Mouse (Mus musculus) cerebellum, adult (tissue): Measurements from ENCODE around the gene Fgfr2.

Source experiments
- ATAC-seq: cut with Nextera tagmentation; 2 replicates; pipeline ENCODE4 v1.9.2; 2017; ENCODE audit warnings: mild to moderate bottlenecking, moderate library complexity, mixed read lengths; ENCODE audit not compliant: insufficient number of reproducible peaks, low FRiP score, low TSS enrichment

Gene Fgfr2

DNA sequence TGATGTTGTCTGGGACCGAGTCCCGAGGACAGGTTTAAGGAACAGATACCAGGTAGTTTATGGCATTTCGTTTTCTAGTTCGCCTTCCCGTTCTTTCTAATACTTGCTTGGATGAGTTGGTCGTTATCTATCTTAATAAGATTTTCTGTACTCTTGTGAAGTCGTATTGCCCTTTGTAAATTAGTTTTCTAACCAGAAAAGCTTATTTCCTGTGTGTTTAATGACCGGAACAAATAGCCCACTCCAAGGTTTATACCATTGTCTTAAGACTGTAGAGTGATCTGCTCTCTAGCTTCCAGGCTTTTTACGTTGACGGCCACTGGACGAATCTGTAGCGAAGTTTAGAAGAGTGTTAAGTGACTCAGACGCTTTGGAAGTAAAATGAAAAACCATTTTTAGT lies 2256.5 kb downstream of the Fgfr2 start:
- ATAC-seq, result no peak

DNA sequence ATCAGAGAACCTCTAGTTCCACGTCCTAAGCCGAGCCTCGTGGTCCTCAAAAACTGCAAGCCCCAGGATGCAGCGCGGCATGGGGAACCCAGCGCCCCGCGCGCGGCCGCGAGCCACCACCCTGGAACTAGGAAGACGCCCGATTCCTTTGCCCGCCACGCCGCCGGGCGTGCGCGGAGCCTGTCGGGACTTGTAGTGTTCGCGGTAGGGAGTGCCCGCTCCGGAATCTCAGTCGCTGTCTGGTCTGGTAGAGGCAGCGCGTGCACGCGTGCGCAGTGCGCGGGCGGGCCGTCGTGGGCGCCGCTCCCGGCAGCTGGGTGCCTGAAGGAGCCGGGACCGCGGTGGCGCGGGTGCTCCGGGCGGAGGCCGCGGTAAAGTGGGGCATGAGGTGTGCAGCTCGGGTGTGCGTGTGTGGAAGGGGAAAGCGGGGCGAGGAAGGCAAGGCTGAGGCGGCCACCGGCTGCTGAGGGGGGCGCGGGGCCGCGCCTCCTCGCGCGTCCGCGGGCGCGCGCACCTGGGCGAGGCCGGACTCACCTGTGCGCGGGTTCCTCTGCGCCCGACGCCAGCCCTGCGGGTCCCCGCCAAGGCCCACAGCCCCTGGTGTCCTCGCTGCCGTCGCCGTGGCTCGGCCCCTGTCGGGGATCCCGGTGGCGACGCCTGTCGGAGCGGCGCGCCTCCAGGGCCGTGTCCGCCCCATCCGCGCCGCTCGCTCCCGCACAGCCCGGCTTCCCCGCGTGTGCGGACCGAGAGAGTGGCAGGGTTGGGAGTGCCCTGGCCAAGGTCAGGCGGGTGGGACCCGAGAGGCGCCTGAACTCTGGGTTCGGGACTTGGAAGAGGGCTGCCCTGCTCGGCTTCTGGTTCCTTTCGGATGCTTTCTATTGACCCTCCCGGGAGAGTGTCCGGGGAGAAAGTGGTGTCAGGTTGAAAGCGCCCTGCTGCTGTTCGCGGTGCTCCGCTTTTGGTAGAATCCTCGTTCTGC lies 2257.2 kb downstream of the Fgfr2 start, which contains the start of gene Plekha1:
Gene Plekha1 (plus strand): TSS at position 144 of the 979 bp plus-strand sequence.
- ATAC-seq, result peak; percentile 99

DNA sequence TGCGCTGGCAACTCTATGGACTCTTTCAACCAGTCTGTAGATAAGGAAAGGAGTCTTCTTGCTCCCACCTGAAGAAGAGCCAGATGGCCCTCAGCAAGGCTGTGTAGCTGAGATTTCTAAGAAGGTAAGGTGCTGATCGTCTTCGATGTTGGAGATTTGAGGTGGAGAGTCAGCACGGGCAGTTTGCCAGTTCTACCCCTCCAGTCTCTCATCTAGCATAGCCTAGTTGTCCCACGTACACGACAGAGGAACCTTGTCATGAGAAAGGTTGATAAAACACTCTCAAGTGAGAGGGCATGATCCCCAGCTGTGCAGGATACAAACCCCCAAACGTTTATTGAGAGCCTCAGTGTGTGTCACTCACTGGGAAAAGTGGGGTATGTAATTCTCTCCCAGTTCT lies 2258.4 kb downstream of the Fgfr2 start:
- ATAC-seq, result no peak

DNA sequence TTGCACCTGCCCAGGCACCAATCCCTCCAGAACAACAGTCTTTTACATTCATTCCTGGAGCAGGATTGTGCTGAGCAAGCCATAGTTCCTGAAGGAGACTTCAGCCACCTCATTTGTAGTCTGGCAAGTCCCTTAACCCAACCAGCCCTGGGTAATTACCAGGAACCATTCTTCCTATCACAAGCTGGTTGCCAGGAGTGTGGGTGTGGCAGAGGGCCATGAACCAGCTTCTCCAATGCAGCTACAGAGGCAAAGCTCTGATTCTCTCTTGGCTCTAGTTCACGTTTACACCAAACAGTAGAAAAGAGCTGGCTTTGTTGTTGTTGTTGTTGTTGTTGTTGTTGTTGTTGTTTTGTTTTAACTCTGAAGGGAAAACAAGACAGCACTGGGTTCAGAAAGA lies 2260.6 kb downstream of the Fgfr2 start:
- no peak for ATAC-seq

- no peak for ATAC-seq
These were observed 2262.4 kb downstream of the Fgfr2 start for GRCm38 (mm10) chr7:130860721-130861142.

GRCm38 (mm10) chr7:130859926-130860325 lies 2263.2 kb downstream of the Fgfr2 start:
- no peak for ATAC-seq

GRCm38 (mm10) chr7:130857973-130858372 lies 2265.2 kb downstream of the Fgfr2 start:
- no peak for ATAC-seq

- peak; percentile 75; the same call in 1 of the 2 replicates for ATAC-seq
These were observed 2267.5 kb downstream of the Fgfr2 start for GRCm38 (mm10) chr7:130855681-130856080.

DNA sequence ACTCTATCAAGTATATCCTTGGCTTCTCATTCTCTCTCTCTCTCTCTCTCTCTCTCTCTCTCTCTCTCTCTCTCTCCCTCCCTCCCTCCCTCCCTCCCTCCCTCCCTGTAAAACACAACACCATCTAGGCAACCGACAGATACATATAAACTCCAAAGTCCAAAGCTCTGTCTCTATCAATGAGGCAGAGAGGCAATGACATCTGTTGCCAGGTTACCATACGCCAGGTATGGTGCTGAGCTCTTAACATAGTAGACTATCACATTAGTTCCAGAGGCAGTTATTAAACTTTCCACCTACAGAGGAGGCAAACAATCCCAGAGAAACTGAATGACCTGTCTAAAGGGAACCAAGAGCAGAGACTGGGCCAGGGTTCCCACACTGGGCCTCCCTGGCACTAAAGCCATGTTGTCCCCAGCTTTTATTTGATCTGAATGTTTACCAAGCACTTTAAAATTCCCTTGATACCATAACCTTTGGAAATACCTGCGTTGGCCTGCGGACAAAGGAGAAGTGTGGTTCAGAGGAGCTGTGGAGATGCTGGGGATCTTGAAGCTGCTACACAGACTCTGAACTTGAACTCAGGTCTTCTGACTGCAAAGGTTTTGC lies 2268.4 kb downstream of the Fgfr2 start:
- ATAC-seq, result no peak

- ATAC-seq, result no peak
These were observed 2275.9 kb downstream of the Fgfr2 start for GRCm38 (mm10) chr7:130847164-130847718.

GRCm38 (mm10) chr7:130839380-130840100 lies 2283.6 kb downstream of the Fgfr2 start:
- no peak for ATAC-seq

GRCm38 (mm10) chr7:130838658-130839025 lies 2284.5 kb downstream of the Fgfr2 start:
- ATAC-seq, result peak; percentile 8; the same call in 1 of the 2 replicates

DNA sequence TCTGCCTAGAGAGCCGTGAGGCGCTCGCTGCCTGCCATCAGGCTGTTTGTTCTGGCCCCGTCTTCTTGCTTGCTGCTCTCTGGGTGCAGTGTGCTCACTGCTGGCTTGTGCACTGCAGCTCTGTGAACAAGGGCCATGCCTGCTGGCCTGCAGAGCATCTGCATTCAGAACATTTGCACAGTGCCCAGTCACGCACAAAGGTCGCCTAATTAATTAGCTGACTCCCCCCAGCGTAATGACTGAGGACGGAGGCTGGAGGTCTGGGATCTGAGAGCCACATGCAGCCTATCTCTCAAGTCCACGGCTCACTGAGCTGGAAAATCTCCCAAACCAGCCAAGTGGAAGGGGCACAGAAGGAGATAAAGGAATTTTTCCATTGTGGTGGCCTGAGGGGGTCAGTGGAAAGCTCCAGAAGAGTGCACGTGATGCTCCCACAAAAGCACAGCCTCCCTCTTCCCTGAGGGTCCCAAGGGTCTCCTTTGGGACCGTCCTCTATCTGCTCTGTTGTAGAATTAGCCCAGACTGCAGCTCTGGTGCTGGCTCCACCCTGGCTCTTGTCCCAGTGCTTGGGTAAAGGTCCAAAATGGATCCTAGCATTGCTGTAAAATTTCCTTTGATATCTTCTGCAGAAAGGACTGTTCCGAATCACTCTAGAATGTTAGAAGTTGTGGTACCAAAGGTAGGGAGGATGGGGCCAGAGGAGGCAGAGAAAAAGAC lies 2285.1 kb downstream of the Fgfr2 start:
- ATAC-seq, result peak; percentile 68

DNA sequence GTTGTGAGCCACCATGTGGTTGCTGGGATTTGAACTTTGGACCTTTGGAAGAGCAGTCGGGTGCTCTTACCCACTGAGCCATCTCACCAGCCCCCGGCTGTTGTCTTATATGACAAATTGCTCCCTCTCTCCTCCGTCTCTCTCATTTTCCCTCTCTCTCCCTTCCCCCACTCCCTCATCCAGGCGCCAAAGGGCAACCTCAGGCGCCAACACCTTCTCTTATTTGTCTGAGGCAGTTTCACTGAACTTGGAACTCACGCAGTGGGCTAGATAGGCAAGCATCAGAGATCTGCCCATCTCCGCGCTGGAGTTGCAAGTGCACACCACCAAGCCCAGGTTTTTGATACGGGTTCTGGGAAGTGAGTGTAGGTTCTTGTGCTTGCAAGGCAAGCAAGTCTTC lies 2287.1 kb downstream of the Fgfr2 start:
- no peak for ATAC-seq

- no peak for ATAC-seq
These were observed 2287.9 kb downstream of the Fgfr2 start for GRCm38 (mm10) chr7:130834958-130835861.

DNA sequence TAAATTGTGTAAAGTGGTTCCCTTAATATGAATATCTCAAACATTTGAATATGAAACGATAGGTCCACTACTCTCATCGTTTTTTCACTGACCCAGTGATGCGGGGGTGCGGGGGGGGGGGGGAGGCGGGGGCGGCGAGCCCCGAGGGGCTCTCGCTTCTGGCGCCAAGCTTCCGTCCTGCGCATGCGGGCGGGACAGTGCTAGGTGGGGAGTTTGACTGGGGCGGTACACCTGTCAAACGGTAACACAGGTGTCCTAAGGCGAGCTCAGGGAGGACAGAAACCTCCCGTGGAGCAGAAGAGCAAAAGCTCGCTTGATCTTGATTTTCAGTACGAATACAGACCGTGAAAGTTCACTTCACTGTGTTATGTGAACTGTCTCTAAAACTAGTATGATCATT lies 2288.9 kb downstream of the Fgfr2 start:
- peak; percentile 90 for ATAC-seq

DNA sequence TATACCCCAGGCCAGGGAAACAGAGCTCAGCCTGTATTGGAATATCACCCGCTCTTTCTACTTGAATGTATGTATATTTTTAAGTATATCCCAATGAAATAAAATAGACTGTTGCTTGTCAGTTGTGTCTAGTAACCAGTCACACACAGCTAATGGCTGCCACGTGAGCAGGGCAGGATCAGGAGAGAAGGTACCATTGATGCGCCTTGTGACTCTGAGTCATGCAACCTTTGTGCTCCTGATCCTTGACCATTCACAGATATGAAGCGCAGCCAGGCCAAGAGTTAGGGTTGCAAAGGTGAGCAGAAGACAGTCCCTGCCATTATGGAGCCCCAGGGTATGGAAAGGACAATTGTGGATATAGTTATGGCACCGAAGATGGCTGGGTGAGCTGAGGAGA lies 2291.6 kb downstream of the Fgfr2 start:
- no peak for ATAC-seq

- no peak for ATAC-seq
These were observed 2294.7 kb downstream of the Fgfr2 start for GRCm38 (mm10) chr7:130828475-130828874.

- no peak for ATAC-seq
These were observed 2295.2 kb downstream of the Fgfr2 start for GRCm38 (mm10) chr7:130827844-130828403.
